Mouse (Mus musculus) kidney, postnatal 36 days (tissue): ENCODE measurements around the gene Fgfrl1.

ENCODE experiments used
- DNase-seq, 2 experiments: peaks; one replicate each; pipeline ENCODE4 v3.0.0; 2021 to 2022; ENCODE audit warnings: mixed read lengths in 2 of 2

Gene Fgfrl1

GRCm38 (mm10) chr5:108668387-108668932 lies 23.7 kb upstream of the Fgfrl1 start:
- DNase-seq = no peak

- peak; percentile 93 to 94 for DNase-seq
These were observed 22.9 kb upstream of the Fgfrl1 start, which contains the start of gene Dgkq for GRCm38 (mm10) chr5:108668977-108669936. TSS of gene Dgkq (minus strand) at chr5:108669672.

DNA sequence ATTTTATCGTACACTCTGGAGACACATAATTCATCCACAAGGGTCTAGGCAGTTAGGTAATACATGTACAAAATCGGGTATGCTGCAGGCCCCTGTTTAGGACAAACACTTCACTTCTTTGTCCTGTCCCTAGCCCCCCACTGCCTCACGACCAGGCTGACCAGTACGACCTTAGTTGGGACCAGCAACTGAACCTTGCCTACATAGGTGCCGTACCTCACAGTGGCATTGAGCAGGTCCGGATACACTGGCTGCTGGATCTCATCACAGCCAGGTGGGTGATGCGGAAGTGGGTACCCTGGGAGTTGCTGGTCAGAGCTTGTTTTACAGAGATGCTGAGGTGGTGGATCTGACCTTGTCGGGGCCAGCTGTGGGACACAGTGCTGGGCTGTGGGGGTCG lies 22.2 kb upstream of the Fgfrl1 start:
- DNase-seq = no peak

DNA sequence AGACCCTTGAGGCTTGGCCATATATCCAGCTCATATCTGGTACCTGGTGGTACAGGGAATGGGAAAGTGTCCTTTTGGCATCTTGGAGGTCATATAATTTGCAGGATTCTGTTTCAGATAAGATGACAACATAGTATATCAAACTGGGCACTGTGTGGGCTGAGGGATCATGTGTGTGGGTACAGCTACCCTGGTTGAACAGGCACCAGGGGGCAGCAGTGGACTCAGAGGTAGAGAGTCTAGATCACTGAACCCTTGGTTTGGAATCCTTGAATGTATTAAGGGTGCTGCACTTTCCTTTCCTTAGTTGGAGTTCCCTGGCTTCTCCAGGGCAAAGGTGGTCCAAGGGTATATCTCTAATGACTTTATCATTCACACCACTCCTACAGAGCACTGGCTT lies 21.4 kb upstream of the Fgfrl1 start:
- peak; percentile 69 to 90 for DNase-seq

GRCm38 (mm10) chr5:108671757-108672156 lies 20.4 kb upstream of the Fgfrl1 start:
- peak in 1 of 2 experiments; percentile 38 for DNase-seq

DNA sequence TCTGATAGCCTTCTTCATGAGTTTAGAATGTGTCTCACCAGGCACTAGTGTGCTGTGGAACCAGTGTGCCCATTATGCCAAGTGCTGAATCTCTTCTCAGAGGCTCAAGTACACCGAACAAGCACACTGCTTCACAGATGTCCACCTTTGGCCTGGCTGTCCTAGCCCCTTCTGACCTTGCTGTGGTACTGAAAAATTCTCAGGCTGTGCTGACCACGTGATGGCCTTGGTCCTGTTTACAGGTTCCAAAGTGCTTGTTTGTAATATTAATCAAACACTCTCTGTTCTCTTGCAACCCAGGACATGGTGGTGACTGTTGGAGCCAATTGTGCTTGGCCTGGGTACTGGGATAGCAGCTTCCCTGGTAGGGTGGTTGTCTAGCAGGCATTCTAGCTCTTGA lies 17.6 kb upstream of the Fgfrl1 start:
- peak; percentile 82 to 90 for DNase-seq

GRCm38 (mm10) chr5:108675251-108675816 lies 16.8 kb upstream of the Fgfrl1 start, which contains the start of gene Slc26a1:
TSS of gene Slc26a1 (minus strand) at chr5:108675569.
- peak; percentile 72 to 88 for DNase-seq

DNA sequence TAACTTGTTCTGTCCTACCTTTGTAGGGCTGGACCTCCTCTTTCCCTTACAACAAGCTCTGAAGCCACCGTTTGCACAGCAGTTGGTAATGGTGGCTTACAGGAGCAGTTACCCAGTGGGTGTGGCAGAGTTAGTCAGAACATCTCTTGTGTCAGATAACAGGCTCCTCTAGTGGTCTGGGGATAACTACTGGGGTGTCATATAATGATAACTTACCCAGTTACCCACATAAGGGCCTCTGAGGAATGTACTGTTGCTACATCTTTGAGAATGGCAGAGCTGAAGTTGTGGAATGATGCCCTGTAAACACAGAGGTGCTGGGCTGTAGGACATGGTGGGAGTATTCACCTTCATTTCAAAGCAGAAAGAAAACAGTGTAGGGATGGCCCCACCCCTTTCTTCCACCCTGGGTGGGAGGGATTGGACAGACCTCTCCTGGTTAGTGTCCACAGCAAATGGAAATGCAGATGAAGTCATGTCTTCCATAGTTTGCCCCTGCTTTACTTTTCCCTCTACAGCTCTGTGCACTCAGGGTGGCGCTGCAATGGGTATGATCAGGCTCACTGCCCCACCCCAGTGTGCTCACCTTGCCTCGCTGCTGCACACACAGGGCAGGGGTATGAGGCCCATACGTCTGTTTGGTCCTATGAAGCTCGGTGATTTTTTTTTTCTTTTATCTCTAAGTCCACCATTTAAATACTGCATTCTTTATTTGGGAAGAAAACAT lies 15.2 kb upstream of the Fgfrl1 start:
- peak; percentile 43 to 51 for DNase-seq

GRCm38 (mm10) chr5:108677605-108678295 lies 14.4 kb upstream of the Fgfrl1 start:
- DNase-seq = peak; percentile 61 to 76

GRCm38 (mm10) chr5:108678296-108678854 lies 13.8 kb upstream of the Fgfrl1 start:
- peak; percentile 71 to 74 for DNase-seq

DNA sequence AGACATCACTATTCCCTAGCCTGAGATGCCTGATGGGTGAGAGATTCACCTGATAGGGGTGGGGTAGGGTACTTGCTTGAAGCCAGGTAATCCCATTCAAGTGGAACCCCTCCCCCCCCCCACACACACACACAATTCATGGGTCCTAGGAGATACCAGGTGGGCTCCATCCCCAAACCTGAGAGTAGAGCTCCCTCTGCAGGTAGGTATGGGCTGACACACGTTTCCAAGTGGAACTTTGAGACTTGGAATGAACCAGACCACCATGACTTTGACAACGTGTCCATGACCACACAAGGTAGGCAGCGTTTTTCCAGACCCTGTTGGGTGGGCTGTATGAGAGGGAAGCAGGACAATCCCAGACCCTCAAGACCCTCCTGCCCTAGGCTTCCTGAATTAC lies 12.3 kb upstream of the Fgfrl1 start:
- DNase-seq = no peak

- no peak for DNase-seq
These were observed 11.3 kb upstream of the Fgfrl1 start for GRCm38 (mm10) chr5:108680871-108681270.

DNA sequence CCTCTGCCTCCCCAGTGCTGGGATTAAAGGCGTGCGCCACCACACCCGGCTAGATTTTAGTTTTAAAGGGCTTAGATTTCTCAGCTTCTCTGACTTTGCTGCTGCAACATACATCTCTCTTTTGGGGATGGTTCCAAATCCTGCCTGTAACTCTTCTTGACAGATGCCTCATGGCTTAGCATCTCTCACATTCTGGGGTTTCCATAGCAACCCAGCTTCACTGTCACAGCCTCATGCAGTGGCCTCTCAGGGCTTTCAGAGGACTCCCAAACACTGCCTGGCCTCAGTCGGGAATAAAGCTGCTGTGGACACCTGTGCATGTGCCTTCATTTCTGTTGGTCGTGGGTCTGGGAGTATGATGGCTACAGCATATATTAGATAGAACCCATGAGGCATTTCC lies 3.1 kb upstream of the Fgfrl1 start:
- no peak for DNase-seq

DNA sequence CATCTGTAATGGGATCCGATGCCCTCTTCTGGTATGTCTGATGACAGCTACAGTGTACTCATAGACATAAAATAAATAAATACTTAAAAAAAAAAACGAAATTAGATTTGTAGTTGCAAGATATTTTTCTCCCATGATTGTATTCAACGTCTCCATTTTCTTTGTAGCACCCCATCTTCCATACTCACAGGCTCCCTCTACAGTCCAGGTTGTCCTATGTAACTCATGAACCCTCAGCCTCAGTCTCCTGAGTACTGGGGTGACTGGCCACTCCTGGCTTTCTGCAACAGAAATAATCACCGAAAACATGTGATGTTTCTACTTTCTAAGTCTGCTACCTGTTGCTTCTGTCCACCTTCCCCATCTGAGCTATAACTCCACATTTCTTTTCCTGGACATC lies 1.0 kb upstream of the Fgfrl1 start:
- no peak for DNase-seq

- DNase-seq = peak; percentile 92 to 95
These were observed 1.7 kb downstream of the Fgfrl1 start for GRCm38 (mm10) chr5:108693872-108694288.

GRCm38 (mm10) chr5:108694352-108695261 lies 2.4 kb downstream of the Fgfrl1 start:
- DNase-seq = peak; percentile 75 to 80

DNA sequence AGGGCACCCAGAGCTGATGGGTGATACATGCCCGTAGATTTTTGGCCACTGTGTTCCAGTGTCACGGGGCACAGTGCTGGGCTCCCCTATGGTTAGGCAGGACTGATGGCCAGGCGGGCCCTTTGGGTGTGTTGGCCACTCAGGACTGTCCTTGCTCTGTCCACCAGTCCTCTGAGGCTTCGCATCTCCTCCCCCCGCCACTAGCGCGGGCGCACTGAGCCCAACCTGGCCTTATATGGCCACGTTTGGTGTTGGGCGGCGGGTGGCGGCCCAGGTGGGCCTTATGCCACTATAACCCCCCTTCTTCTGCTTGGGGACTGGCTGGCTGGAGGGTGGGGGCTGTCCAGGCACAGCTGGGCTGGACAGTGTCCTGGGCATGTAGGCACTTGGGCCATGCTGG lies 3.7 kb downstream of the Fgfrl1 start:
- DNase-seq = no peak

GRCm38 (mm10) chr5:108696542-108696941 lies 4.4 kb downstream of the Fgfrl1 start:
- DNase-seq = peak in 1 of 2 experiments; percentile 29

DNA sequence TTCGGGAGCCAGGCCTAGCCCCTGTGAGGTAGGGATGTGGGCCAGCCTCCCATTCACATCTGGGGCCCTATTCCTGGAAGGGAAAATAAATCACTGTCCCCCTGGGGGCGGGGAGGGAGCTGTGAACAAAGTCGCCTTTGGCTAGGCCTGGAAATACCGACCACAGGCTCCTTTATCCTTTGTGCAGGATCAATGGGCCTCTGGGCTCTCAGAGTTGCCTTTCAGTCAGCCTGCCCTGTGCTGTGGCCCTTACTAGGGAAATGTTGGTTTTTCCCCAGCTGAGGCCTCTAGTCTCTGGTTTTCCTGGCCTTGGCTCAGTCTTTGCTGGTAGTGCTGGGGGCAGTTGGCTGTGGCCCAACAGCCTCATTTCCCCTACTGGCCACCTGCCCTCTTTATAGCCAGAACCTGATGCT lies 5.2 kb downstream of the Fgfrl1 start:
- no peak for DNase-seq

DNA sequence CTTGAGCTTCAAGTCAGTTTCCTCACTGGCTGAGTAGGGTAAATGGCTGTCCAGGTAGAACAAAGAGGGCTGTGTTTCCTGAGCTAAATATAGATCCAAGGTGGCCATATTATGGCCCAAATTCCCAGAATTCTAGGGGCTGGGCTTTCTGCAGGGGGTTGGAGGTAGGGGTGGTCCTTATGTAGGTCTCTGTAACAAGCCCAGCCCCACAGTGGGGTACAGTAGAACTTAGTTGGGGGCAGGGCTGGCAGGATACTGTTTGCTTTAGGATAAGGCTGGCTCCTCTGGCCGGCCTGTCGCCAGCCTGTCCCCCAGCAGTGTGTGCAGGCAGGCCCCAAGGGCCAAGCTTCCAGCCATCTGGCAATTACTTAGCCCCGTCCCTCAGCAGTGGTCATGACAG lies 8.2 kb downstream of the Fgfrl1 start:
- DNase-seq = no peak
